Mouse (Mus musculus) kidney, adult 2 months (tissue): ENCODE measurements around the gene Fdxr. TPM values are rescaled to one million over a fixed set of nuclear protein-coding genes. Genes with fewer than 3 reads are reported as not detected.

Source experiments
- DNase-seq: peaks from one replicate; pipeline ENCODE4 v3.0.0; 2021
- H3K27ac ChIP-seq: fragments of 200-500 bp; 2 replicates; pipeline ENCODE4 v1.5.1; 2012; ENCODE audit warnings: low read depth, low read length, control low read depth, inconsistent platforms; ENCODE audit not compliant: insufficient read depth
- H3K27me3 ChIP-seq: fragments of 200-500 bp; replicated peaks from 2 replicates; pipeline ENCODE4 v1.6.1; 2012; ENCODE audit warnings: mild to moderate bottlenecking, moderate library complexity, low read length, inconsistent platforms; ENCODE audit not compliant: control insufficient read depth, insufficient read depth
- H3K36me3 ChIP-seq: fragments of 200-500 bp; 2 replicates; pipeline ENCODE4 v1.6.1; 2012; ENCODE audit warnings: mild to moderate bottlenecking, moderate library complexity, low read length, inconsistent platforms; ENCODE audit not compliant: control insufficient read depth, insufficient read depth
- H3K4me1 ChIP-seq: fragments of 200-500 bp; 2 replicates; pipeline ENCODE4 v1.6.1; 2011; ENCODE audit warnings: low read length; ENCODE audit not compliant: control insufficient read depth, insufficient read depth
- H3K4me3 ChIP-seq: fragments of 200-500 bp; 2 replicates; pipeline ENCODE4 v1.5.1; 2011; ENCODE audit warnings: mild to moderate bottlenecking, low read depth, low read length, control low read depth; ENCODE audit not compliant: insufficient read depth
- CTCF ChIP-seq: fragments of 200-500 bp; conservative IDR thresholded peaks from 2 replicates; pipeline ENCODE4 v1.5.1; 2011; ENCODE audit warnings: low read depth, mild to moderate bottlenecking, control low read depth, low read length, moderate library complexity, mixed read lengths; ENCODE audit not compliant: insufficient read depth, insufficient read length
- POLR2A ChIP-seq: fragments of 200-500 bp; IDR thresholded peaks from one replicate; pipeline ENCODE4 v1.6.1; 2011; ENCODE audit warnings: low read depth, low read length, control low read depth
- WGBS: fragments of 180-500 bp; shearing (Covaris S2); methylation state at CpG from one replicate; pipeline ENCODE4 v1.1.7; 2018; 5-methylcytosine and 5-hydroxymethylcytosine counted together
- polyA plus RNA-seq: library from polyadenylated mRNA; depleted of rRNA; stranded (reverse); fragments of >200 nt; gene quantifications from 2 replicates; pipeline ENCODE4 v1.2.3, GENCODE M21; 2012

The Fdxr gene
- polyA plus RNA-seq, 1 experiment, result 18.0 TPM

GRCm38 (mm10) chr11:115264136-115264861 is 12.6 kb downstream of the Fdxr start:
- H3K4me3 ChIP-seq, result no peak overlapping the region
- WGBS, result 75% methylated on average over 7 of the region's 7 CpGs
- no peaks in the 10 kb centered on the region for H3K4me1 ChIP-seq
- no peak for DNase-seq
- TF ChIP-seq CTCF (no peak), POLR2A (no peak)
- no peak overlapping the region for H3K27ac ChIP-seq
- H3K36me3 ChIP-seq, result no peaks in the 10 kb centered on the region
- H3K27me3 ChIP-seq, result peaks cover 2% of the 10 kb centered on the region; the same call in 1 of the 2 replicates

DNA sequence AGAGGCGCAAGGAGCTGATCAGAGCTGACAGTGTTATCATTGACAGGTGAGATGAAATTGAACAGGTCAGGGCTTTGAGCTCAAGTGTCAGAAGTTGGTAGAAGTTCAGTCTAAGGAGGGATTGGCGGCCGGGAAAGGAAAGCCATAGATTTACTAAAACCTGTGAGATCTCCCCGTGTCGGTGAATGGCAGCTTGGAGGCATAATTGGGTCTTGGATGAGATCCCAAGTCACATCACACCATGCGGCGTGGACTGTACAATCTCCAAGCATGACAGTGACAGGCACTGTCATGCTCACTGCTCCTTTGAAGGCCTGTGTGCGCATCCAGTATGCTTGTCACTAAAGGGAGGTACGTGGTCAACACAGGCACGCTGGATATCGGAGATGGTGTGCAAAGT is 13.9 kb downstream of the Fdxr start:
- TF ChIP-seq CTCF (no peak), POLR2A (no peak)
- H3K4me3 ChIP-seq, result no peak overlapping the region
- no peaks in the 10 kb centered on the region for H3K36me3 ChIP-seq
- H3K4me1 ChIP-seq, result no peaks in the 10 kb centered on the region
- 85% methylated on average over 11 of the region's 11 CpGs for WGBS
- no peak for DNase-seq
- H3K27me3 ChIP-seq, result peaks cover 2% of the 10 kb centered on the region; the same call in 1 of the 2 replicates
- H3K27ac ChIP-seq, result no peak overlapping the region

GRCm38 (mm10) chr11:115259134-115259533 is 17.7 kb downstream of the Fdxr start:
- H3K36me3 ChIP-seq, result no peaks in the 10 kb centered on the region
- H3K27me3 ChIP-seq, result no peaks in the 10 kb centered on the region
- H3K27ac ChIP-seq, result no peak overlapping the region
- TF ChIP-seq POLR2A, result no peak
- no peaks in the 10 kb centered on the region for H3K4me1 ChIP-seq
- H3K4me3 ChIP-seq, result no peak overlapping the region
- WGBS, result 61% methylated on average over 4 of the region's 4 CpGs
- DNase-seq, result no peak

DNA sequence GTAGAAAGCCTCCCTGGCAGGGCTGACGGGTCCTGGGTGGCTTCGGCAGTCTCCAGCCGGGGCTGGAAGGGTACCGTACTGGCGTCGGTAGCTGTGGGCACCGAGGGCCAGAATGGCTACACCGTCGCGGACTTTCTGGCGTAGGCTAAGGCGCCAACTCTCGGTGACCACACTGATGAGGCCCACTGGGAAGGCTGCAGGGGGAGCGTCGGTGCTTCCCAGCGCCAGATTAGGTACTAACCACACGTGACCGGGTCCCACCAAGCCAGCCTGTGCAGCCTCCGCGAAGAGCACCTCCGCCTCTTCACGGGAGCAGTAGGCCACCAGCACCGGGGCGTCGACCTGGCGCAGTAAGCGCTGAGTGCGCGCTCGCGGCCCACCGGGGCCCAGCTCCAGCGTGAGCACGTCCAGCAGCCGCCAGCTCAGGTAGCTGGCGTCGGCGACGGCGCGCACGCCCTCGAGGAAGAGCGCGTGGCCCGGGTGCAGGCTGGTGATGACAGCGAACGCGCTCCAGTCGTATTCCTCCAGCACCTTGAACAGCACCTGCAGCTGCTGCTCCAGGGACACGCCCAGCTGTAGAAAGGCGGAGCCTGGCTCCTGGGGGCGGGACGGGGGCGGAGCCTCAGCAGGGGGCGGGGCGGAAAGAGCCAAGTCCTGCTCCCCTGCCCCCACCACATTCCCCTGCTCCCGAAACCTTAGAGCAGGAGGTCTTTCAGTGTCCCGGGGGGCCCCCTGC is 18.9 kb downstream of the Fdxr start:
- Histone ChIP-seq H3K4me3 (no peak overlapping the region), H3K36me3 (no peaks in the 10 kb centered on the region), H3K27me3 (no peaks in the 10 kb centered on the region), H3K27ac (no peak overlapping the region), H3K4me1 (no peaks in the 10 kb centered on the region)
- TF ChIP-seq CTCF (no peak), POLR2A (no peak)
- peak; percentile 37 for DNase-seq
- WGBS, result 17% methylated on average over 59 of the region's 59 CpGs

DNA sequence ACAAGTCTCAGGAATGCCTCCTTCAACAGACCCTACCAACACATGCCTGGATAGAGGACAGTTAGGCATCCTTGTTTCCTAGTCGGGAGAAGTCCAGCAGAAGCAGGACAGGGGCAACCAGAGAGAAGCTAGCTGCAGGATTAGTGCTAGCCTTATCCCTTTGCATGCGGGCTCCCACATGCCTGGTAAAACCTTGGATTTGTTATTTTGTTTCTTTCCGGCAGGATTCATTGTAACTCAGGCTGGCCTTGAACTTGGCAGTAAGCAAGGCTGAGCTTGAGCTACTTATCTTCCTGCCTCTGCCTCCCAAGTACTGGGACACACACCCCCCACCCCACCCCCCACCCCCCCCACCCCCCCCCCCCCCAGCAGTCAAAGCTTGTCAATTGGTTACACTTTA is 25.6 kb downstream of the Fdxr start:
- H3K4me3 ChIP-seq, result no peak overlapping the region
- DNase-seq, result no peak
- H3K4me1 ChIP-seq, result peaks cover 4% of the 10 kb centered on the region; the same call in 1 of the 2 replicates
- H3K27ac ChIP-seq, result no peak overlapping the region
- peaks cover 1% of the 10 kb centered on the region; the same call in 1 of the 2 replicates for H3K27me3 ChIP-seq
- H3K36me3 ChIP-seq, result no peaks in the 10 kb centered on the region
- no peak for TF ChIP-seq POLR2A
- WGBS, result 68% methylated on average over 3 of the region's 3 CpGs

DNA sequence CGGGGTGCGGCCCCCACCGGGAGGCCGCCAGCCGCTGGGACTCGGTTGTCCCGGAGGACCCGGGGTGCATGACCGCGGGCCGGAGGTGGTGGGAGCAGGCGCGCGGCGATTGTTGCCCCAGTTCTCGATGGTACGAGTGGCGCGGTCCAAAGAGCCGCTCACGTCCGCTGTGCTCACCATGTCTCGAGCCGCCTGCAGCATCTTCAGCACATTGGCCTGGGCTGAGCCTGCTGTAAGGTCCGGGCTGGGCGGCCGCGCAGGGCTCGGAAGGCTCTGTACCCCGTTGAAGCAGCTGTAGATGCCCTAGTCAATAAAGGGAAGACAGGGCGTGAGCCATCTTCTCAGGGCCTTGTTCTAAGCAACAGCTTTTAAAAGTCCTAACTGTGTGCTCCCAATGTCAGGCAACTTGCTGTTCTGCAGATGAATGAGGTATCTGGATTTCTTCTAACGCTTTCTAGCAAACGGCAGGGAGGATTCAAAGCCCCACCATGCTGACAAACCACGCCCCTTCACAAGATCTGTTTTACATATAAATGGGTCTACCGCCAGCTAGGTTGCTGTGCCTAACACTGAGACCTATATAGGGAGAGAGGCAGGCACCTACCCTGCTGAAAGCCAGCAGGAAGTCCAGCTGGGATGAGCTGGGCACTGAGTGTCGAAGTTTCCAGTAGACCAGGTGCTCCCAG is 26.3 kb downstream of the Fdxr start:
- Histone ChIP-seq H3K4me1 (peaks cover 4% of the 10 kb centered on the region; the same call in 1 of the 2 replicates), H3K36me3 (no peaks in the 10 kb centered on the region), H3K4me3 (no peak overlapping the region), H3K27me3 (peaks cover 1% of the 10 kb centered on the region; the same call in 1 of the 2 replicates), H3K27ac (no peak overlapping the region)
- DNase-seq, result no peak
- TF ChIP-seq POLR2A (no peak), CTCF (no peak)
- 5% methylated on average over 36 of the region's 36 CpGs for WGBS

- peaks cover 4% of the 10 kb centered on the region; the same call in 1 of the 2 replicates for H3K4me1 ChIP-seq
- no peak overlapping the region for H3K4me3 ChIP-seq
- H3K27me3 ChIP-seq, result peaks cover 1% of the 10 kb centered on the region; the same call in 1 of the 2 replicates
- H3K36me3 ChIP-seq, result no peaks in the 10 kb centered on the region
- DNase-seq, result no peak
- 3% methylated on average over 63 of the region's 63 CpGs for WGBS
- no peak for TF ChIP-seq POLR2A
- peak; percentile 31; the same call in 1 of the 2 replicates for TF ChIP-seq CTCF
- no peak overlapping the region for H3K27ac ChIP-seq
These were observed 27.0 kb downstream of the Fdxr start for GRCm38 (mm10) chr11:115249721-115250404.
